Mouse (Mus musculus) neural tube, embryonic 11.5 days (tissue): ENCODE results near the gene Tmem91. TPM values are rescaled to one million over a fixed set of nuclear protein-coding genes. Genes with fewer than 3 reads are reported as not detected.
A peak's percentile ranks its signal among the peaks of the same experiment; 100 is the strongest.

ENCODE experiments used
- ATAC-seq: fragments of 200-750 bp; cut with Nextera tagmentation; 2 replicates; pipeline ENCODE4 v1.8.0; 2017; ENCODE audit warnings: moderate number of reproducible peaks, mild to moderate bottlenecking, moderate TSS enrichment, moderate library complexity; ENCODE audit not compliant: insufficient read depth, low FRiP score, low TSS enrichment
- DNase-seq: peaks from one replicate; pipeline ENCODE4 v3.0.0-alpha.2; 2015; ENCODE audit warnings: low spot score
- H3K27ac ChIP-seq: fragments of 300-500 bp; sonication (generic); 2 replicates; pipeline ENCODE4 v1.5.1; 2014; ENCODE audit warnings: low read depth, mild to moderate bottlenecking, low read length
- H3K27me3 ChIP-seq: fragments of 300-500 bp; sonication (generic); 2 replicates; pipeline ENCODE4 v1.6.1; 2014; ENCODE audit warnings: mild to moderate bottlenecking, low read length, mixed read lengths; ENCODE audit not compliant: control insufficient read depth, insufficient read depth
- H3K36me3 ChIP-seq: fragments of 300-500 bp; sonication (generic); 2 replicates; pipeline ENCODE4 v1.6.1; 2014; ENCODE audit warnings: mild to moderate bottlenecking, low read length, moderate library complexity, mixed read lengths; ENCODE audit not compliant: control insufficient read depth, insufficient read depth
- H3K4me1 ChIP-seq: fragments of 300-500 bp; sonication (generic); 2 replicates; pipeline ENCODE4 v1.6.1; 2014; ENCODE audit warnings: low read length, mixed read lengths; ENCODE audit not compliant: control insufficient read depth, insufficient read depth
- H3K4me2 ChIP-seq: fragments of 300-500 bp; sonication (generic); 2 replicates; pipeline ENCODE4 v1.6.1; 2014; ENCODE audit warnings: low read depth, mild to moderate bottlenecking, moderate library complexity
- H3K4me3 ChIP-seq: fragments of 300-500 bp; sonication (generic); 2 replicates; pipeline ENCODE4 v1.5.1; 2014; ENCODE audit warnings: low read depth, low read length
- H3K9ac ChIP-seq: fragments of 300-500 bp; sonication (generic); 2 replicates; pipeline ENCODE4 v1.6.1; 2014; ENCODE audit warnings: mild to moderate bottlenecking, low read length
- H3K9me3 ChIP-seq: fragments of 300-500 bp; sonication (generic); 2 replicates; pipeline ENCODE4 v1.6.1; 2016; ENCODE audit warnings: low read length; ENCODE audit not compliant: control insufficient read depth
- WGBS: fragments of 180-500 bp; shearing (Covaris S2); extraction: QIAGEN DNeasy Blood & Tissue Kit; methylation state at CpG from one replicate; pipeline ENCODE4 v1.1.7; 2014; 5-methylcytosine and 5-hydroxymethylcytosine counted together
- polyA plus RNA-seq: library from polyadenylated mRNA; unstranded; fragments of >200 nt; fragmentation: Nextera tagmentation; extraction: Ambion mirVana; gene quantifications from 2 replicates; pipeline ENCODE4 v1.2.1, GENCODE M21; 2014

The Tmem91 gene
- polyA plus RNA-seq, 1 experiment from 2014 or later: 1.7 TPM

- H3K4me1 ChIP-seq: peaks cover 3% of the 10 kb centered on the region
- no peaks in the 10 kb centered on the region for H3K36me3 ChIP-seq
- no peaks in the 10 kb centered on the region for H3K9me3 ChIP-seq
- 7% methylated on average over 18 of the region's 37 CpGs for WGBS
- H3K4me2 ChIP-seq: peak overlapping the region; percentile 46
- no peaks in the 10 kb centered on the region for H3K27me3 ChIP-seq
- H3K27ac ChIP-seq: no peak overlapping the region
- DNase-seq (no peak), ATAC-seq (no peak)
- no peak overlapping the region for H3K9ac ChIP-seq
- H3K4me3 ChIP-seq: peak overlapping the region; percentile 24
Measured at GRCm38 (mm10) chr7:25704716-25705364, 29.9 kb upstream of the Tmem91 start.

- H3K4me3 ChIP-seq: no peak overlapping the region
- no peaks in the 10 kb centered on the region for H3K36me3 ChIP-seq
- H3K9ac ChIP-seq: no peak overlapping the region
- no peaks in the 10 kb centered on the region for H3K27me3 ChIP-seq
- H3K4me2 ChIP-seq: peak overlapping the region; percentile 1; the same call in 1 of the 2 replicates
- no peak for ATAC-seq
- H3K9me3 ChIP-seq: no peaks in the 10 kb centered on the region
- WGBS: 28% methylated on average over 10 of the region's 10 CpGs
- no peak for DNase-seq
- peaks cover 3% of the 10 kb centered on the region; the same call in 1 of the 2 replicates for H3K4me1 ChIP-seq
- no peak overlapping the region for H3K27ac ChIP-seq
Measured at GRCm38 (mm10) chr7:25703793-25704494, 29.0 kb upstream of the Tmem91 start.

- no peak overlapping the region for H3K4me2 ChIP-seq
- no peak for ATAC-seq
- no peak for DNase-seq
- H3K4me1 ChIP-seq: 0 out of 2 replicates have a peak, but pooled peaks cover 3% of the 10 kb centered on the region
- 93% methylated on average over 2 of the region's 2 CpGs for WGBS
- H3K27ac ChIP-seq: no peak overlapping the region
- H3K9me3 ChIP-seq: no peaks in the 10 kb centered on the region
- no peaks in the 10 kb centered on the region for H3K36me3 ChIP-seq
- H3K4me3 ChIP-seq: no peak overlapping the region
- H3K9ac ChIP-seq: no peak overlapping the region
- no peaks in the 10 kb centered on the region for H3K27me3 ChIP-seq
Measured at GRCm38 (mm10) chr7:25702350-25702749, 27.4 kb upstream of the Tmem91 start.

GRCm38 (mm10) chr7:25700732-25701131 is 25.8 kb upstream of the Tmem91 start:
- ATAC-seq (no peak), DNase-seq (no peak)
- H3K27me3 ChIP-seq: no peaks in the 10 kb centered on the region
- 0 out of 2 replicates have a peak, but pooled peaks cover 3% of the 10 kb centered on the region for H3K4me1 ChIP-seq
- H3K4me3 ChIP-seq: no peak overlapping the region
- no peaks in the 10 kb centered on the region for H3K36me3 ChIP-seq
- 77% methylated on average over 12 of the region's 12 CpGs for WGBS
- no peak overlapping the region for H3K4me2 ChIP-seq
- no peaks in the 10 kb centered on the region for H3K9me3 ChIP-seq
- no peak overlapping the region for H3K27ac ChIP-seq
- no peak overlapping the region for H3K9ac ChIP-seq

GRCm38 (mm10) chr7:25699851-25700250 is 24.9 kb upstream of the Tmem91 start:
- Histone ChIP-seq H3K4me1 (0 out of 2 replicates have a peak, but pooled peaks cover 3% of the 10 kb centered on the region), H3K27me3 (no peaks in the 10 kb centered on the region), H3K4me3 (no peak overlapping the region), H3K9ac (no peak overlapping the region), H3K36me3 (no peaks in the 10 kb centered on the region), H3K27ac (no peak overlapping the region), H3K9me3 (no peaks in the 10 kb centered on the region), H3K4me2 (no peak overlapping the region)
- no peak for ATAC-seq
- DNase-seq: no peak
- 50% methylated on average over 13 of the region's 13 CpGs for WGBS

GRCm38 (mm10) chr7:25694104-25694503 is 19.1 kb upstream of the Tmem91 start:
- peaks cover 3% of the 10 kb centered on the region for H3K4me1 ChIP-seq
- no peak overlapping the region for H3K4me3 ChIP-seq
- ATAC-seq (no peak), DNase-seq (no peak)
- H3K27me3 ChIP-seq: peaks cover 19% of the 10 kb centered on the region
- no peaks in the 10 kb centered on the region for H3K9me3 ChIP-seq
- no peak overlapping the region for H3K27ac ChIP-seq
- no peak overlapping the region for H3K9ac ChIP-seq
- 59% methylated on average over 8 of the region's 8 CpGs for WGBS
- H3K36me3 ChIP-seq: no peaks in the 10 kb centered on the region
- no peak overlapping the region for H3K4me2 ChIP-seq

- Histone ChIP-seq H3K36me3 (no peaks in the 10 kb centered on the region), H3K4me1 (peaks cover 9% of the 10 kb centered on the region), H3K27me3 (peaks cover 56% of the 10 kb centered on the region), H3K9me3 (no peaks in the 10 kb centered on the region), H3K9ac (no peak overlapping the region), H3K27ac (no peak overlapping the region), H3K4me2 (no peak overlapping the region), H3K4me3 (0 out of 2 replicates have a peak overlapping the region, but pooled peaks have one; percentile 1)
- DNase-seq (no peak), ATAC-seq (no peak)
- WGBS: 45% methylated on average over 5 of the region's 5 CpGs
Measured at GRCm38 (mm10) chr7:25690051-25690450, 15.1 kb upstream of the Tmem91 start.

- no peak overlapping the region for H3K27ac ChIP-seq
- H3K4me2 ChIP-seq: peak overlapping the region; percentile 57; the same call in 1 of the 2 replicates
- no peaks in the 10 kb centered on the region for H3K36me3 ChIP-seq
- peaks cover 56% of the 10 kb centered on the region for H3K27me3 ChIP-seq
- WGBS: 10% methylated on average over 12 of the region's 12 CpGs
- DNase-seq (no peak), ATAC-seq (no peak; the same call in 1 of the 2 replicates)
- peak overlapping the region; percentile 37 for H3K4me3 ChIP-seq
- no peaks in the 10 kb centered on the region for H3K9me3 ChIP-seq
- H3K9ac ChIP-seq: no peak overlapping the region
- peaks cover 9% of the 10 kb centered on the region for H3K4me1 ChIP-seq
Measured at GRCm38 (mm10) chr7:25689603-25690021, 14.6 kb upstream of the Tmem91 start.
